8 mouse cellular contexts compared by ENCODE assay signal in genomic region chr13:41486606-41487408, GRCm38 (mm10). TPM values are rescaled to one million over a fixed set of nuclear protein-coding genes. Genes with fewer than 3 reads are reported as not detected.
DNase-seq lines count a peak whose midpoint lies in the region; ATAC-seq lines count a peak whose summit lies in the region.

TSS of gene Nedd9 (minus strand) at chr13:41487362.

- no peaks in the 10 kb centered on the region for H3K4me1 ChIP-seq in embryonic facial prominence, embryonic 11.5 days (ENCODE audit: control insufficient read depth, insufficient read depth, low read length)

- intact Hi-C loops in heart, postnatal 14 days (cut with DNase I): loop anchor here (5.0 kb wide), 1 partner anchor 65 kb away; no protein-coding TSS in a partner anchor

- no peaks in the 10 kb centered on the region for H3K9me3 ChIP-seq in embryonic facial prominence, embryonic 11.5 days (replicated peaks; ENCODE audit: control insufficient read depth, low read length)

- H3K9ac ChIP-seq in embryonic facial prominence, embryonic 11.5 days (replicated peaks; ENCODE audit: low read length): no peak within 1 kb of the TSS

- H3K27ac ChIP-seq in embryonic facial prominence, embryonic 11.5 days (replicated peaks; ENCODE audit: low read depth, low read length): no peak within 1 kb of the TSS

- H3K4me2 ChIP-seq in embryonic facial prominence, embryonic 11.5 days (ENCODE audit: low read depth, low read length): no peak within 1 kb of the TSS

- no peak within 1 kb of the TSS for H3K4me3 ChIP-seq in embryonic facial prominence, embryonic 11.5 days (ENCODE audit: low read depth, low read length)

- peak; percentile 73 to 82 for DNase-seq in CD8-positive naive resting alpha-beta T cell, adult 2 months (ENCODE audit: low read depth in 2 of 2, low spot score in 2 of 2)
- DNase-seq in embryonic facial prominence, embryonic 11.5 days (ENCODE audit: low spot score): no peak
- peak; percentile 29 to 33 for DNase-seq in heart, postnatal 14 days
- peak; percentile 60 to 72 for DNase-seq in kidney, postnatal 36 days
- peak; percentile 85 for DNase-seq in lung, postnatal 25 days (ENCODE audit: low spot score)
- DNase-seq in spleen, postnatal 14 days (ENCODE audit: low spot score in 2 of 2): peak; percentile 45 to 52
- DNase-seq in frontal cortex, adult 2 months (ENCODE audit: extremely low spot score in 1 of 2, low spot score in 1 of 2): no peak
- DNase-seq in retina, postnatal 1 day: no peak

- no peaks in the 10 kb centered on the region for H3K27me3 ChIP-seq in embryonic facial prominence, embryonic 11.5 days (ENCODE audit: control insufficient read depth, insufficient read depth, low read length)

- WGBS in embryonic facial prominence, embryonic 11.5 days: 73% methylated on average over 15 of the region's 15 CpGs

- ATAC-seq in embryonic facial prominence, embryonic 11.5 days (replicated peaks; ENCODE audit: insufficient number of reproducible peaks, low FRiP score, low TSS enrichment, low read depth): no peak

- H3K36me3 ChIP-seq in embryonic facial prominence, embryonic 11.5 days (replicated peaks; ENCODE audit: control insufficient read depth, insufficient read depth, low read depth, low read length): no peaks in the 10 kb centered on the region

RNA-seq across cellular contexts. Expression of gene Nedd9, which starts in this region (rescaled TPM):
- 19.9 and 20.1 TPM in 2 replicates for polyA plus RNA-seq in embryonic facial prominence, embryonic 11.5 days (2014; fragmentation: Nextera tagmentation; extraction: Ambion mirVana)
- total RNA-seq in heart, postnatal 14 days (2021): 10 to 100 TPM; 29.3 to 35.2 TPM
- 4.4 and 4.9 TPM in 2 replicates for polyA plus RNA-seq in frontal cortex, adult 2 months (2012; rRNA removed)

Comparison
In these comparisons a context has a peak if more than half of its experiments do, and no peak if none do; other contexts are left out.
1. DNase-seq: peak in CD8-positive naive resting alpha-beta T cell, adult 2 months (2 of 2), heart, postnatal 14 days (2 of 2), kidney, postnatal 36 days (2 of 2), lung, postnatal 25 days (single experiment) and spleen, postnatal 14 days (2 of 2); none in embryonic facial prominence, embryonic 11.5 days (single experiment), frontal cortex, adult 2 months (0 of 2) and retina, postnatal 1 day (single experiment).